Mouse (Mus musculus) limb, embryonic 11.5 days (tissue): Measurements from ENCODE around the gene Tiam1. TPM values are rescaled to one million over a fixed set of nuclear protein-coding genes. Genes with fewer than 3 reads are reported as not detected.

Experiments used
- ATAC-seq: fragments of 200-750 bp; cut with Nextera tagmentation; 2 replicates; pipeline ENCODE4 v1.8.0; 2017; ENCODE audit warnings: low read depth; ENCODE audit not compliant: insufficient number of reproducible peaks, low FRiP score, low TSS enrichment
- DNase-seq: peaks from one replicate; pipeline ENCODE4 v3.0.0-alpha.2; 2015; ENCODE audit warnings: low spot score
- H3K27ac ChIP-seq: fragments of 300-500 bp; sonication (generic); replicated peaks from 2 replicates; pipeline ENCODE4 v1.5.1; 2014; ENCODE audit warnings: low read depth, mild to moderate bottlenecking, low read length
- H3K27me3 ChIP-seq: fragments of 300-500 bp; sonication (generic); 2 replicates; pipeline ENCODE4 v1.6.1; 2014; ENCODE audit warnings: mild to moderate bottlenecking, low read length, mixed read lengths; ENCODE audit not compliant: control insufficient read depth, insufficient read depth
- H3K36me3 ChIP-seq: fragments of 300-500 bp; sonication (generic); 2 replicates; pipeline ENCODE4 v1.6.1; 2014; ENCODE audit warnings: mild to moderate bottlenecking, low read length, moderate library complexity, mixed read lengths; ENCODE audit not compliant: control insufficient read depth, insufficient read depth
- H3K4me1 ChIP-seq: fragments of 300-500 bp; sonication (generic); 2 replicates; pipeline ENCODE4 v1.6.1; 2014; ENCODE audit warnings: low read length, mixed read lengths; ENCODE audit not compliant: control insufficient read depth, insufficient read depth
- H3K4me2 ChIP-seq: fragments of 300-500 bp; sonication (generic); 2 replicates; pipeline ENCODE4 v1.6.1; 2014; ENCODE audit warnings: low read depth, mild to moderate bottlenecking, moderate library complexity; ENCODE audit not compliant: severe bottlenecking
- H3K4me3 ChIP-seq: fragments of 300-500 bp; sonication (generic); 2 replicates; pipeline ENCODE4 v1.5.1; 2014; ENCODE audit warnings: low read depth, low read length
- H3K9ac ChIP-seq: fragments of 300-500 bp; sonication (generic); 2 replicates; pipeline ENCODE4 v1.6.1; 2014; ENCODE audit warnings: mild to moderate bottlenecking, low read length
- H3K9me3 ChIP-seq: fragments of 300-500 bp; sonication (generic); 2 replicates; pipeline ENCODE4 v1.6.1; 2016; ENCODE audit warnings: low read length; ENCODE audit not compliant: control insufficient read depth
- WGBS: fragments of 180-500 bp; shearing (Covaris S2); extraction: QIAGEN DNeasy Blood & Tissue Kit; methylation state at CpG from one replicate; pipeline ENCODE4 v1.1.7; 2014; 5-methylcytosine and 5-hydroxymethylcytosine counted together
- polyA plus RNA-seq: library from polyadenylated mRNA; unstranded; fragments of >200 nt; fragmentation: Nextera tagmentation; extraction: Ambion mirVana; gene quantifications from 2 replicates; pipeline ENCODE4 v1.2.1, GENCODE M21; 2014

The Tiam1 gene
- polyA plus RNA-seq, 1 experiment from 2014 or later: 53.3 TPM

DNA sequence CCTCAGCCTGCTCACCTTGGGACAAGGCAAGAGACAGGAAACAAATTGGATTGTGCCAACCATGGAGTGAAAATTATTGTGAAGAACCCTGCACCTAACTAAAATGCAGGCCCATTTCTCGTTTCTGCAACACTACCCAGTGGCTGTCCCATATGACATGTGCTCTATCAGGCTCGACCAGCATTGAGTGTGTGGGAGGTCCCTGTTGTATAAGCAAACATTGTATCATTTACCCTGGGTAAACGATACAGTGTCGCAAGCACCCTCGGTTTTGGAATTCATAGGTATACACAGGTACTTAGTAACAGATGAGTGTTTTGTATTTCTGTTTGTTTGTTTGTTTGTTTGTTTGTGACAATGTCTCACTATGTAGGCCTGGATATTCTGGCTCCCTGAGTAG lies 357.8 kb downstream of the Tiam1 start:
- WGBS: 88% methylated on average over 5 of the region's 5 CpGs
- H3K4me2 ChIP-seq: no peak overlapping the region
- H3K36me3 ChIP-seq: peaks cover 3% of the 10 kb centered on the region; the same call in 1 of the 2 replicates
- no peak overlapping the region for H3K9ac ChIP-seq
- no peak overlapping the region for H3K4me3 ChIP-seq
- H3K9me3 ChIP-seq: no peaks in the 10 kb centered on the region
- H3K27ac ChIP-seq: no peak overlapping the region
- ATAC-seq (no peak), DNase-seq (no peak)
- H3K27me3 ChIP-seq: no peaks in the 10 kb centered on the region
- no peaks in the 10 kb centered on the region for H3K4me1 ChIP-seq

DNA sequence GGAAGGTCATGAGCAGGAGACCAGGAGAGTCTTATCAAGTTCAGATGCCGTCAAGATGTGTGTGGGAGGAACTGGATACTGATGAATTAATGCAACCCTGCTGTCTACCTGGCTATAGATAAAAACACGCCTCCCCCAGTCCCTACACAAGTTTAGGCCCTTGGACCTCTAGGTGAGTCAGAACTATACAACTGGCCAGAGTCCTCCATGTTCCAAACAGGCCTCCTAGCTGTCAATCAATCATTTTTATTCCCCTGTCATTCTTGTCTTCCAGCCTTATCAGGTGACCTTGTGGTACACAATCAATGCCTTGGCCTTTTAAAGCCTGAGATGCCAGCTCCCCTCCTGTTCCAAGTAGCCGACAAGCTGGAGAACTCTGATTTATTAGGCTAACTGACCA lies 363.9 kb downstream of the Tiam1 start:
- no peaks in the 10 kb centered on the region for H3K36me3 ChIP-seq
- no peaks in the 10 kb centered on the region for H3K4me1 ChIP-seq
- H3K27me3 ChIP-seq: no peaks in the 10 kb centered on the region
- DNase-seq: no peak
- H3K27ac ChIP-seq: no peak overlapping the region
- H3K4me3 ChIP-seq: no peak overlapping the region
- no peak overlapping the region for H3K4me2 ChIP-seq
- no peaks in the 10 kb centered on the region for H3K9me3 ChIP-seq
- 85% methylated on average over 3 of the region's 3 CpGs for WGBS
- H3K9ac ChIP-seq: no peak overlapping the region
- ATAC-seq: no peak

- Histone ChIP-seq H3K9me3 (no peaks in the 10 kb centered on the region), H3K4me3 (no peak overlapping the region), H3K9ac (no peak overlapping the region), H3K4me2 (no peak overlapping the region), H3K27ac (no peak overlapping the region), H3K27me3 (no peaks in the 10 kb centered on the region), H3K36me3 (no peaks in the 10 kb centered on the region), H3K4me1 (no peaks in the 10 kb centered on the region)
- DNase-seq: no peak
- no peak for ATAC-seq
- WGBS: 84% methylated on average over 2 of the region's 2 CpGs
Measured at GRCm38 (mm10) chr16:89777450-89777849, 366.1 kb downstream of the Tiam1 start.

- H3K27ac ChIP-seq: no peak overlapping the region
- no peaks in the 10 kb centered on the region for H3K27me3 ChIP-seq
- H3K9me3 ChIP-seq: peaks cover 6% of the 10 kb centered on the region; the same call in 1 of the 2 replicates
- ATAC-seq (peak; percentile 7; the same call in 1 of the 2 replicates), DNase-seq (no peak)
- peak overlapping the region; percentile 32; the same call in 1 of the 2 replicates for H3K4me3 ChIP-seq
- H3K9ac ChIP-seq: no peak overlapping the region; the same call in 1 of the 2 replicates
- peak overlapping the region; percentile 75 for H3K4me2 ChIP-seq
- H3K4me1 ChIP-seq: no peaks in the 10 kb centered on the region
- H3K36me3 ChIP-seq: no peaks in the 10 kb centered on the region
- WGBS: 41% methylated on average over 10 of the region's 10 CpGs
Measured at GRCm38 (mm10) chr16:89774553-89774913, 369.0 kb downstream of the Tiam1 start.

GRCm38 (mm10) chr16:89773657-89774552 lies 369.7 kb downstream of the Tiam1 start:
- DNase-seq: peak; percentile 94
- peak overlapping the region; percentile 34; the same call in 1 of the 2 replicates for H3K9ac ChIP-seq
- H3K4me1 ChIP-seq: no peaks in the 10 kb centered on the region
- H3K27me3 ChIP-seq: no peaks in the 10 kb centered on the region
- WGBS: 13% methylated on average over 30 of the region's 30 CpGs
- peak overlapping the region; percentile 32 for H3K4me3 ChIP-seq
- peak; percentile 80 for ATAC-seq
- H3K36me3 ChIP-seq: no peaks in the 10 kb centered on the region
- peaks cover 10% of the 10 kb centered on the region; the same call in 1 of the 2 replicates for H3K9me3 ChIP-seq
- peak overlapping the region; percentile 75 for H3K4me2 ChIP-seq
- no peak overlapping the region for H3K27ac ChIP-seq

- 83% methylated on average over 11 of the region's 11 CpGs for WGBS
- no peak overlapping the region for H3K4me2 ChIP-seq
- H3K9ac ChIP-seq: no peak overlapping the region
- DNase-seq: no peak
- H3K27ac ChIP-seq: no peak overlapping the region
- no peak overlapping the region for H3K4me3 ChIP-seq
- ATAC-seq: no peak
- no peaks in the 10 kb centered on the region for H3K27me3 ChIP-seq
- H3K36me3 ChIP-seq: no peaks in the 10 kb centered on the region
- H3K9me3 ChIP-seq: peaks cover 10% of the 10 kb centered on the region; the same call in 1 of the 2 replicates
- H3K4me1 ChIP-seq: no peaks in the 10 kb centered on the region
Measured at GRCm38 (mm10) chr16:89765919-89766318, 377.6 kb downstream of the Tiam1 start.

DNA sequence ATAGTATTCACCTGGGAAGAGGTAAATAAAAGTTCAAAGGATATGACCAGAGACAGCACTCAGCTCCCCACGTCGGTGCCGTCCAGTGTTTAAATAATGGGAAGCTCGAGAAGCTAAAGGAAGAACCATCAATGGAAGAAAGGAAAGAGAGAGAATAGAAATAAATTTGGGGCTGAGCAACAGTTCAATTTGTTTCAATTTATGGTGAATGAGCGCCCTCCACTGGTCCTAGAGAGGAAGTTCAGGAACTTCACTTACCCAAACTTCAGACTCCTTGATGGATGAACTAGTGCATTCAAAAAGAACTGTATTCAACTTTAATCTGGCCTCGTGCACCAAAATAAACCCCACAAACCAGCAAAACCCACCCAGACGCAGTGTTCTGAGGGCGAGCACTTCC lies 378.1 kb downstream of the Tiam1 start:
- Histone ChIP-seq H3K9ac (no peak overlapping the region), H3K4me1 (no peaks in the 10 kb centered on the region), H3K4me3 (no peak overlapping the region), H3K4me2 (no peak overlapping the region), H3K27me3 (no peaks in the 10 kb centered on the region), H3K27ac (no peak overlapping the region), H3K36me3 (no peaks in the 10 kb centered on the region), H3K9me3 (peaks cover 10% of the 10 kb centered on the region; the same call in 1 of the 2 replicates)
- ATAC-seq (no peak), DNase-seq (no peak)
- 21% methylated on average over 8 of the region's 8 CpGs for WGBS

DNA sequence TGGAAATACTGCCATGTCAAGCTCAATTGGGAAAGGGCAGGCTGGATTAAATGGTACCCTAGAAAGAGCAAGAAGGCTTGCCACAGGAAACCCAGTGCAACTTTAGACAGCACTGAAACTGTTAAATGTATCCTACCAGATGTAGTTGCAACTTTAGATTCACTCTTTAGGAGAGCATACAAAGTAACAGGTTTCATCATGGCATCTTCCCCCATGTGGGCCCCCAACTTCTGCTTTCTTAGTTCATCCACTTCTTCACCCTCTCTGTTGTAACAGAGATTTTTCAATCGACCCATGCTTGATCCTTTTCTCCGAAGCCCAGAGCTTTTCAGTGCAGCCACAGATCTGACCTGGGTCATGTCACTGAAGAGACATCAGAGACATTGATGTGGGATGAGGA lies 379.8 kb downstream of the Tiam1 start:
- H3K4me1 ChIP-seq: no peaks in the 10 kb centered on the region
- H3K27ac ChIP-seq: no peak overlapping the region
- H3K4me3 ChIP-seq: no peak overlapping the region
- no peak overlapping the region for H3K9ac ChIP-seq
- no peaks in the 10 kb centered on the region for H3K27me3 ChIP-seq
- H3K9me3 ChIP-seq: no peaks in the 10 kb centered on the region
- WGBS: 78% methylated on average over 2 of the region's 2 CpGs
- DNase-seq: no peak
- no peak for ATAC-seq
- no peak overlapping the region for H3K4me2 ChIP-seq
- H3K36me3 ChIP-seq: no peaks in the 10 kb centered on the region
